Mouse (Mus musculus): Measurements from ENCODE around the gene Zic4. TPM values are rescaled to one million over a fixed set of nuclear protein-coding genes. Genes with fewer than 3 reads are reported as not detected.
A peak's percentile ranks its signal among the peaks of the same experiment; 100 is the strongest.

Zic4 gene
- 0.21 and 0.24 TPM in 2 replicates for polyA plus RNA-seq (2015; fragmentation: Nextera tagmentation; extraction: Ambion mirVana)

DNA sequence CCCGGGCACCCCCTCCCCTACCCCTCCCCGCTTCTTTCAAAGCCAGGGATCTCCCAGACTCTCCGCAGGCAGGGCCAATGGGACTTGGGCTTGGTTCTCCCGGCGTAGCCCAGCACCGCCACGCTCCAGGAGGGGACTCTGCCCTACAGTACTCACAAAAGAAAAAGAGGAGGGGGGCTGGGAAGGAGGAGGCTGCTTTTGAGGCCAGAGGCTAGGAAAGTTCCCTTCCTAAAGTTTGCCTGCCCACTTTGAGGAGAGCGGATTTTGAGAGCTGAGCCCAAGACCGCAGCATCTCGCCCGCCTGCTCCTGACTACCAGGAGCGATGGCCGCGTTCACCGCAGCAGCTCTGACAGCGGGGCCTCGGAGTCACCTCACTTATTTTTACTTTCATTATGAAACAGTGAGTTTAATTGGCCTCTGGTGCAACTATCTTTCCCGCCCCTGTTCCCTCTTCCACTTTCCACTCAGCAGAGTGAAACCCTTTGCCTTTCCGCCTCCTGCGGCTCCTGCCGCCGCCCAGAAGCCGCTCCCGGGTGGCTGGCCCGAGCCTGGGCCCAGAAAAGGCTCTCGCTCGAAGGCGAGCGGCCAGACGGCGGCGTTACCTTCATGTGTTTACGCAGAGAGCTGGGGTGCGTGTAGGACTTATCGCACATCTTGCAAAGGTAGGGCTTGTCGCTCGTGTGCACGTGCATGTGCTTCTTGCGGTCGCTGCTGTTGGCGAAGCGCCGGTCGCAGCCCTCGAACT is at the start of gene Zic4:
Zic4 (plus strand) TSS at position 558 of the 746 bp plus-strand sequence.
- Histone ChIP-seq H3K9me3 (no peaks in the 10 kb centered on the region), H3K4me3 (peak within 1 kb of the TSS; percentile 36), H3K4me2 (peak within 1 kb of the TSS; percentile 44), H3K27me3 (peaks cover 87% of the 10 kb centered on the region), H3K36me3 (no peaks in the 10 kb centered on the region), H3K9ac (no peak within 1 kb of the TSS), H3K4me1 (peaks cover 27% of the 10 kb centered on the region), H3K27ac (no peak within 1 kb of the TSS)
- peak; percentile 30; the same call in 1 of the 2 replicates for ATAC-seq (ENCODE audit: insufficient number of reproducible peaks, low FRiP score, low TSS enrichment, low read depth)
- 2% methylated on average over 45 of the region's 45 CpGs for WGBS

DNA sequence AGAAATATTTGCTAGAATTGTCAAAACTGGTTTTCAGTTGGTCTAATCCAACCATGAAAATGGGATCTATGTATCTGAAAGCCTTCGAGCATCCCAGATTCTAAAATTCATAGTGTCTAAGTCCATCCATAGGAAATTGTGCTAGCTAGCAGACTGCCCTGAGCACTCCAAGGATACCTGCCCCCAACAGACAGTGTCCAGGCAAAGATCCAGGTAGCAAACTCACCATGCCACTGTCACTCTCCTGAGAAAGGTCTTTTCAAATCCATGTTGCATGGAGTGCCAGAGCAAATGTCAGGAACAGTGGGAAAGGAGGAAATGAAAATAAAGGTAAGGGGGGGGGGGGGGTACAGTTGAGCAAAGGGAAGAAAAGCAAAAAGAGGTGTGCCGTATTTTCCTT is 14.6 kb upstream of the Zic4 start:
- no peak for ATAC-seq (ENCODE audit: insufficient number of reproducible peaks, low FRiP score, low TSS enrichment, low read depth)
- H3K4me1 ChIP-seq: peaks cover 4% of the 10 kb centered on the region; the same call in 1 of the 2 replicates
- WGBS: 74% methylated on average over 2 of the region's 2 CpGs

DNA sequence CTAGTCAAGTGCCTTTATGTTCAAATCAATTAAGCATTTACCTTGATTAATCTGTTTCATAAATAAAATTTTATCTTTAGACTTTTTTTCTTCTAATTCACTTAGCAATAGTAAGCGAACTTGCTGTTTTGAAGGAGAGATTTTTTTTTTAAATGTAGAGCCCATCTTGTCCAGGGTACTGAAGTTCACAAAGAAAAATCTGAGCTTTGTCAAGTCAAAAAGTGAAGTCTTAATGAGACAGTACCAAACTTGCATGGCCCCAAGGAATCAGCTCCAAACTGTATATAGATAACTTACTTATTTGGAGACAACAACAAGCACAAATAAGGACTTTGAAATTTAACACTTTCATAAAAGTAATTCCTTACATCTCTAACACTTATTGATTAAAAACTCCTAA is 13.5 kb upstream of the Zic4 start:
- Histone ChIP-seq H3K4me3 (no peak overlapping the region), H3K9ac (no peak overlapping the region), H3K27ac (no peak overlapping the region), H3K36me3 (no peaks in the 10 kb centered on the region), H3K4me2 (no peak overlapping the region), H3K27me3 (peaks cover 42% of the 10 kb centered on the region), H3K9me3 (no peaks in the 10 kb centered on the region), H3K4me1 (peaks cover 6% of the 10 kb centered on the region; the same call in 1 of the 2 replicates)
- WGBS: 36% methylated on average over 1 of the region's 1 CpGs
- ATAC-seq (ENCODE audit: insufficient number of reproducible peaks, low FRiP score, low TSS enrichment, low read depth): no peak

More for the DNA sequence above, 14.6 kb upstream of the Zic4 start:
- no peaks in the 10 kb centered on the region for H3K36me3 ChIP-seq
- no peak overlapping the region for H3K9ac ChIP-seq
- peaks cover 33% of the 10 kb centered on the region for H3K27me3 ChIP-seq
- H3K4me2 ChIP-seq: no peak overlapping the region
- H3K27ac ChIP-seq: no peak overlapping the region
- H3K4me3 ChIP-seq: no peak overlapping the region
- no peaks in the 10 kb centered on the region for H3K9me3 ChIP-seq

DNA sequence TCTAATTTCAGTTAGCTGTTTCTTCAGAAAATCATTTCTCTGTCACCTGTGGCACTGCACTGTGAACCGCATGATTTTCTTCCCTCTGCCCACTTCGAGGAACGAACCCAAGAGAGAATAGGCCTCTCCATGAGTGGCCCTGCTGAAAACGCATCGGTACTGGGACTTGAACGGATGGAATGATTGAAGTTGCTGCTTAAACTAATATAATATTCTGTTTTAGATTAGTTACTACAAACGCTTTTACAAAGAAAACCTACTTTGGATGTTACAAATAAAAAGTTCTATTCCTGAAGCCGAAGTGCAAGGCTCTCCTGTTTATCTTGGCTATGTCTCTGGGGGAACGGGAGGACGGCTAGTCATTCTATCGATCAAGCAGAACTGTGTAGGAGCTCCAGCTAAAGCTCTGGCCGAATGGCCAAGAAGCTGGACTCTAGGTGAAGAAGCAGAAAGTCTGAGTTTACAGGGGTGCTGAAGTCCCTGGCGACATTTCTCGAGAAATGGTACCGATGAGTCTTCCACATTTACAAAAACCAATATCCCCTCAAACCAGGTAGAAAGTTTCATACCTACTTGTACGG is 11.9 kb upstream of the Zic4 start:
- WGBS: 2% methylated on average over 16 of the region's 16 CpGs
- Histone ChIP-seq H3K27ac (no peak overlapping the region), H3K4me2 (no peak overlapping the region), H3K9me3 (no peaks in the 10 kb centered on the region), H3K36me3 (no peaks in the 10 kb centered on the region), H3K9ac (no peak overlapping the region), H3K4me3 (no peak overlapping the region), H3K27me3 (peaks cover 58% of the 10 kb centered on the region), H3K4me1 (peaks cover 7% of the 10 kb centered on the region; the same call in 1 of the 2 replicates)
- no peak for ATAC-seq (ENCODE audit: insufficient number of reproducible peaks, low FRiP score, low TSS enrichment, low read depth)

DNA sequence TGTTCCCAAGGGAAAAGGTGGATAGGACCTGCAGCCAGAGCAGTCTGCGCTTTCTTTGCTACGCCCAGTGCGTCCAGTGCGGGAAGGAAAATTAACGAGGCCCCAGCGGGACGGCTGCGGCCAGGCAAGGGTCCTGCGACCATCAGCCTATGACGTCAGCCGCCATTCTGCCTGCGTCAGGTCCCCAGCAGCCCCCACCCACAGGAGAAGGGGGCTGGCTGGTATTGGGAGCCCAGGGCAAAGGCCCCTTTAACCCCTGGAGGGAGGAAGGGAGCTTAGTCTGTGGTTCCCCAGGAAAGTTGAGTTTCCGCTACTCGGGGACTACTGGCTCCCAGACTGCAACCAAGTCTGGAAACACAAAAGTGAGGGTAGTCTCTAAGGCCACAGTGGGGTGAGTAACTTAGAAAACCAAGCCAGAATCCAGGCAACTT is 11.3 kb upstream of the Zic4 start:
- WGBS: 2% methylated on average over 14 of the region's 14 CpGs
- ATAC-seq (ENCODE audit: insufficient number of reproducible peaks, low FRiP score, low TSS enrichment, low read depth): no peak
- no peaks in the 10 kb centered on the region for H3K9me3 ChIP-seq
- H3K4me1 ChIP-seq: peaks cover 13% of the 10 kb centered on the region; the same call in 1 of the 2 replicates
- H3K36me3 ChIP-seq: no peaks in the 10 kb centered on the region
- no peak overlapping the region for H3K4me3 ChIP-seq
- no peak overlapping the region for H3K4me2 ChIP-seq
- H3K27me3 ChIP-seq: peaks cover 63% of the 10 kb centered on the region
- H3K27ac ChIP-seq: no peak overlapping the region
- H3K9ac ChIP-seq: no peak overlapping the region

DNA sequence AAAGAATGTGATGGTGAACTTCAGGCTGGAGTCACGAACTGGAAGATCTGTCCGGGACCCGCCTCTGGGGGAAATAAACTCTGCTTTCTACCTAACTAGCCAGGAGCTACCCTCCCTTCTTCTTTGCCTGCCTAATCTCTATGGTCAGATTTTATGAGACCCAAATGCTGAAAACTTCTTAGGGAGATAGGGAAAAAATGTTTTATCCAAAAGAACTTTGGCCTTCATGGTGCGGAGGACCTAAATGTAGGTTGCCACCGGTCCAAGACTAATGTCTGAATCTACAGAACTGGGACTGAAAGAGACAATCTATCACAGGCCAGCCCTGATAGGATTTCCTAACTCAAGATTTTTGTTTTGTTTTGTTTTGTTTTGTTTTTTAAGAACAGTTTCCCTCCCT is 10.9 kb upstream of the Zic4 start:
- Histone ChIP-seq H3K9ac (no peak overlapping the region), H3K4me3 (no peak overlapping the region), H3K27ac (no peak overlapping the region), H3K9me3 (no peaks in the 10 kb centered on the region), H3K36me3 (no peaks in the 10 kb centered on the region), H3K4me2 (no peak overlapping the region), H3K4me1 (peaks cover 14% of the 10 kb centered on the region; the same call in 1 of the 2 replicates), H3K27me3 (peaks cover 68% of the 10 kb centered on the region)
- 3% methylated on average over 5 of the region's 5 CpGs for WGBS
- no peak for ATAC-seq (ENCODE audit: insufficient number of reproducible peaks, low FRiP score, low TSS enrichment, low read depth)

DNA sequence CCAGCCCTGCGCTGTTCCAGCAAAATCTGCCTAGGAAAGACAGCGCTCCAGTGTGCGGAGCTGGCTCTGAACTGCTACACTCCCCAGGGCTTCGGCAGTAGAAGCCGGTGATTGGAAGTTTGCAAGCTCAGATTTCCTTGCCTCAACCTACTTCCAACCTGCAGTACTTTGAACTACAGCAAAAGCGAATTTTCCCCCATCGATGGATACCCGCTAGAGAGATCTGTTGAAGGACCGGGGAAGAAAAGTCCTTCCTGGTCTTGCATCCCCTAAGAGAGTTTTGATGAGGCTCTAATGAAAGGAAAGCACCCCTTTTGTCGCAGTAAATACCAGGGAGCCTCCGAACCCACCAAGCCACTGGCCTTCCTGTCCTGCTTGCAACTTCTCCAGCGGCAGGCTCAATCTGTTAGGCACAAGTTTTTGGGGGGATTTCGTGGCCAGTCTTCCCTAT is 10.2 kb upstream of the Zic4 start:
- Histone ChIP-seq H3K4me1 (peaks cover 14% of the 10 kb centered on the region; the same call in 1 of the 2 replicates), H3K9me3 (no peaks in the 10 kb centered on the region), H3K36me3 (no peaks in the 10 kb centered on the region), H3K4me3 (no peak overlapping the region), H3K27me3 (peaks cover 75% of the 10 kb centered on the region), H3K4me2 (no peak overlapping the region), H3K27ac (no peak overlapping the region), H3K9ac (no peak overlapping the region)
- WGBS: 2% methylated on average over 13 of the region's 13 CpGs
- ATAC-seq (ENCODE audit: insufficient number of reproducible peaks, low FRiP score, low TSS enrichment, low read depth): no peak

DNA sequence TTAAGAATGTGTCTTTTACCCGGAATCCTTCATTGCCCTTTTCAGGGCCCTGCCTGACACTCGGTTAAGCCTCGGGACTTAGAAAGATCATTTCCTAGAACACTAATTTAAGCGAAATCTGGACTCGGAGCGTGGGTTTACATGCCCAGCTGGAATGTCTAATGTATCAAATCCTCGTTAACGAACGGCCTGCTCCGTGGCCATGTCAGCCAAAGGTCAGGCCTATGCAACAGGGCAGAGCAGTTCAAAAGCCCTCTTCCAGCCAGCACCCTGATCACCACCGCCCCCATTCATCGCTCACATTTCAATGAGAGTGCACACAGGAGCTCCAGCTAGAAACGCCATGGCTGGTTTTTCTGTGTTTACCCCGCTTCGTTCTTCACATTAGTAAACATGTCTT is 9.4 kb upstream of the Zic4 start:
- H3K9me3 ChIP-seq: no peaks in the 10 kb centered on the region
- peaks cover 77% of the 10 kb centered on the region for H3K27me3 ChIP-seq
- H3K9ac ChIP-seq: no peak overlapping the region
- no peak overlapping the region for H3K4me2 ChIP-seq
- H3K4me1 ChIP-seq: peaks cover 14% of the 10 kb centered on the region; the same call in 1 of the 2 replicates
- no peak overlapping the region for H3K4me3 ChIP-seq
- WGBS: 2% methylated on average over 15 of the region's 15 CpGs
- ATAC-seq (ENCODE audit: insufficient number of reproducible peaks, low FRiP score, low TSS enrichment, low read depth): no peak
- no peaks in the 10 kb centered on the region for H3K36me3 ChIP-seq
- H3K27ac ChIP-seq: no peak overlapping the region

DNA sequence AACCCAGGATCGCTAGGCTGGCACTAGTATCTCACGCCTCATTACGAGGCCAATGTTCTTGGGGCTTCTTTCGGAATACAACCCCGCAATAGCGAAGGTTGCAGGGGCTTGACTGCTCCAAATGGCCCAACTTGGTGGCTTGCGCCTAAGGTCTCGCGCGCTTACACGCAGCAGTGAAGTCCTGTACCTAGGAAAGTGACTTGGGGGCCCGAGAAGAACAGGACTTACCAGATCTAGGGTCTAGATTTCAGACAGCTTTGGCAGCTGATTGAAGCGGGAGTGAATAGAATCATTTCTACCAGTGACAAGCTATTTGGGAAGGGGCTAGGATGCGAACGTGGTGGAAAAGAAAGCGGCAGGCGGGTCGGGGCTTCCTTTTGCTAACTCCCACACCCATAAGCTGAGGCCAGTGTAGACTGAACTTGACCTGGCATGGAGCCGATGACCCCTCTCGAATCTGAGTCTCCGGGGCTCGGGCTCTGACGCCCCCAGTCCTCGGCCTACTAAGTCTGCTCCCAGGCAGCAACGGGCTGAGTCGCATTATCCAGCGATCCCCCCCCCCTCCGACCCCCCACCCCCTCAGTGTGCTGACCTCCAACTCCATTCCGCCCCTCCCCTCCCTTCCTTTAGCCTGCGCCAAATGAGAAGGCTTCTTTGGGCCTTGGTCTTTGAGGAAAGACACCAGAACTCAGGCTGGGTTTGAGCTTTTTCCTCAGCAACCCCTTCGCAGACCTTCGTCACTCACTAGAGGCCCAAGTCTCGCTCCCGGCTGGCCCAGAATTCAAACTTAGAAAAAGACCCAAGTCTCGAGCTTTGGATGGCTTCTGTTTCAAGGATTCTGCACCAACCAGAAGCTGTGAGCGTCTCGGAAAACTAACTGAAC is 8.4 kb upstream of the Zic4 start:
- no peaks in the 10 kb centered on the region for H3K36me3 ChIP-seq
- WGBS: 9% methylated on average over 37 of the region's 37 CpGs
- H3K27me3 ChIP-seq: peaks cover 82% of the 10 kb centered on the region
- no peak overlapping the region for H3K4me2 ChIP-seq
- no peak overlapping the region for H3K27ac ChIP-seq
- H3K4me3 ChIP-seq: no peak overlapping the region
- H3K9ac ChIP-seq: no peak overlapping the region
- no peaks in the 10 kb centered on the region for H3K9me3 ChIP-seq
- H3K4me1 ChIP-seq: peaks cover 14% of the 10 kb centered on the region; the same call in 1 of the 2 replicates
- ATAC-seq (ENCODE audit: insufficient number of reproducible peaks, low FRiP score, low TSS enrichment, low read depth): no peak

DNA sequence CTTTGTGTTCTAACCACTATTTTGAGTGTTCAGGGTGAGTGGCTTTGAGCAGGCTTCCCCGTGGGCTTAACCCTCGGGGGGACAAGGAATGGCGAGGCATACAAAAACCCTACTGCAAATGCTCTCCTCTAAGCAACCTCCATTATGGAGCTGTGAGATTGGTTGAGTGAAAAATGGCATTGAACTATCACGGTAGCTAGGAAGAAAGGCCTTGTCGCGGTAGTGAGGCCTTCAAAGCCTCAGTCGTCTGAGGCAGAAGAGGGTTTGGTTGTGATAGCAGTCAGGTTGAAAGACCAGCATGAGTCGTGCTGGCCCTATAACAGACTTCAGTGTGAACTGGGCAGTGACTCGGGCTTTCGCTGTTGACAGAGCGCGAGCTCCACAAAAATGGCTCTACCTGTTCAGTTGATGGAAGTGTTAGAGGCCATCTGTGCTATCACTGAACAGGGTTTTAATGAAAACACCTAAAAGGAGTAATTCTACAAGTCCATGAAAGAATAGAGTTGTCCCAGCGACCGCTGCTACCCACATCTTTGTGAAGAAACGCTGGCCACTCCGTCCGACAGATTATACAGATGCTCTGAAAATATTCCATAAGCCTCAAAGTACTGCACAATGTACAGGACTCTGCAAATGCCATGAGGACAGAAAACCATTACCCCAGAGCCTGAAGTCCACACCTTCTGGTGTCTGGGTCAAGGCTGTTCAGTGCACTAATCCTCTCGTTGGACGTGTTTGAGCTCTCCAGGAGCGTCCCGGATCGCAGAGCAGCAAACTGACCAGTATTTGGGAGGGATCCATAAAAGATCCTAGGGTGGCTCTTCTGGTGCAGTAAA is 7.6 kb upstream of the Zic4 start:
- 10% methylated on average over 22 of the region's 22 CpGs for WGBS

DNA sequence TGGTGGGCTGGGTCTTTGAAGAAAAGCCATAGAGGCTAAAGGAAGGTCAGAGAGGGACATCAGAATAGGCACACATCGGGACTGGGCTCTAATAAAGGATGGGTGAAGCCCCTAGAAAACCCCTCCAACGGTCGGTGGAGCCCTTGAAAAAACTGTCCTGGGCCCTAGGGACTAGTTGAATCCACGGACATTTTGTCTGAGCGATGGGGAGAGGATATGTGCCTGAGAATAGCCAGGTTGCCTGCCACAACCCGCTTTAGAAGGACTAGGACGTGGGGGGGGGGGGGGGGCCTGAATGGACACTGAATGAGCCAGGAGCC is 7.0 kb upstream of the Zic4 start:
- 1% methylated on average over 7 of the region's 7 CpGs for WGBS
- Histone ChIP-seq H3K9me3 (no peaks in the 10 kb centered on the region), H3K36me3 (no peaks in the 10 kb centered on the region), H3K4me3 (peak overlapping the region; percentile 27; the same call in 1 of the 2 replicates), H3K4me2 (peak overlapping the region; percentile 30; the same call in 1 of the 2 replicates), H3K9ac (no peak overlapping the region), H3K4me1 (peaks cover 14% of the 10 kb centered on the region; the same call in 1 of the 2 replicates), H3K27me3 (peaks cover 86% of the 10 kb centered on the region), H3K27ac (no peak overlapping the region)
- ATAC-seq (ENCODE audit: insufficient number of reproducible peaks, low FRiP score, low TSS enrichment, low read depth): no peak

More for the DNA sequence above, 7.6 kb upstream of the Zic4 start:
- Histone ChIP-seq H3K36me3 (no peaks in the 10 kb centered on the region), H3K4me1 (peaks cover 14% of the 10 kb centered on the region; the same call in 1 of the 2 replicates), H3K27ac (no peak overlapping the region), H3K9ac (no peak overlapping the region), H3K4me2 (no peak overlapping the region), H3K9me3 (no peaks in the 10 kb centered on the region), H3K27me3 (peaks cover 87% of the 10 kb centered on the region), H3K4me3 (no peak overlapping the region)
- ATAC-seq (ENCODE audit: insufficient number of reproducible peaks, low FRiP score, low TSS enrichment, low read depth): no peak
